25 mouse cellular contexts compared by ENCODE assay signal in the genomic region with DNA sequence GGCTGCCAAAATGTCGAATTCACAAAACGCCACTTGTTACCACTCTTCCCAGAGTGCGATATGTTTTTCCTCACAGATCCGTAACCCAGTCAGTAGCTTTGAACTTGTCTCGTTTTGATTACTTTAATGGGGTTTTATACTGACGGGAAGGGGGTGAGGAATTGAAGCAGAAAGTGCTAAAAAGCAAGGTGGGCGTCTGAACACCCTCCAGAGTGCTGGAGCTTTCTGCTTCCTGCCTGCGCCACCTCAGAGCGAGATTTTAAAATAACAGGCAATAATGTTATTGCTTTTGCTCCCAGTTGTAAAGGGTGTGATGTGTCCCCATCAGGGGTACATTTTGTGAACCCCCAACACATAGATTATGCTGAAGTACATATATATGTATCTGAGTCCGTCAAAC.
"Had no signal": no experiment of that assay in that cellular context is flagged by ENCODE, and none has a peak within 500 bp of the region (broad histone marks: within the 10 kb centered on the region; RNA-seq: fewer than 3 reads in every experiment).

No protein-coding gene starts in this region.

- ATAC-seq: hindbrain, embryonic 16.5 days; inflammation-experienced regulatory T-cells, adult 6 months had no signal

- H3K4me3 ChIP-seq: heart, adult 2 months; heart, embryonic 13.5 days; heart, embryonic 15.5 days; hindbrain, embryonic 10.5 days; hindbrain, embryonic 12.5 days; intestine, embryonic 15.5 days; limb, embryonic 10.5 days; limb, embryonic 12.5 days; liver, embryonic 13.5 days; liver, embryonic 15.5 days had no signal

- H3K27ac ChIP-seq: heart, adult 2 months; heart, embryonic 13.5 days; heart, embryonic 15.5 days; hindbrain, embryonic 10.5 days; hindbrain, embryonic 12.5 days; hindbrain, embryonic 14.5 days; intestine, embryonic 15.5 days; limb, embryonic 10.5 days; limb, embryonic 12.5 days; liver, embryonic 13.5 days; liver, embryonic 15.5 days had no signal

- DNase-seq: gastrocnemius, postnatal 14 days; gastrocnemius, postnatal 36 days; heart, adult 11 months; heart, adult 2 months; heart, postnatal 14 days; heart, postnatal 4 days; kidney, adult 18-20 months; kidney, adult 8-10 months; kidney, postnatal 10 days; kidney, postnatal 25 days; kidney, postnatal 4 days; layer of hippocampus, adult 9-11 months; liver; liver, embryonic 13.5 days had no signal
